Mouse (Mus musculus) midbrain, embryonic 14.5 days (tissue): ENCODE measurements around the gene Ccnd3. TPM values are rescaled to one million over a fixed set of nuclear protein-coding genes. Genes with fewer than 3 reads are reported as not detected.

Source experiments
- ATAC-seq: fragments of 200-750 bp; cut with Nextera tagmentation; 2 replicates; pipeline ENCODE4 v1.8.0; 2017; ENCODE audit warnings: moderate number of reproducible peaks, moderate library complexity; ENCODE audit not compliant: low FRiP score, low TSS enrichment
- DNase-seq: peaks from one replicate; pipeline ENCODE4 v3.0.0-alpha.2; 2015
- H3K27ac ChIP-seq: fragments of 300-500 bp; sonication (generic); replicated peaks from 2 replicates; pipeline ENCODE4 v1.5.1; 2014; ENCODE audit warnings: mild to moderate bottlenecking, low read depth, low read length, moderate library complexity
- H3K27me3 ChIP-seq: fragments of 300-500 bp; sonication (generic); 2 replicates; pipeline ENCODE4 v1.6.1; 2014; ENCODE audit warnings: low read length, control low read depth, mixed read lengths; ENCODE audit not compliant: control insufficient read depth, insufficient read depth
- H3K36me3 ChIP-seq: fragments of 300-500 bp; sonication (generic); 2 replicates; pipeline ENCODE4 v1.6.1; 2014; ENCODE audit warnings: low read length, control low read depth; ENCODE audit not compliant: control insufficient read depth, insufficient read depth
- H3K4me1 ChIP-seq: fragments of 300-500 bp; sonication (generic); 2 replicates; pipeline ENCODE4 v1.6.1; 2014; ENCODE audit warnings: mild to moderate bottlenecking, antibody characterized with exemption, low read length, control low read depth; ENCODE audit not compliant: control insufficient read depth, insufficient read depth
- H3K4me2 ChIP-seq: fragments of 300-500 bp; sonication (generic); 2 replicates; pipeline ENCODE4 v1.6.1; 2014; ENCODE audit warnings: mild to moderate bottlenecking, low read length, moderate library complexity
- H3K4me3 ChIP-seq: fragments of 300-500 bp; sonication (generic); replicated peaks from 2 replicates; pipeline ENCODE4 v1.5.1; 2014; ENCODE audit warnings: low read depth, low read length
- H3K9ac ChIP-seq: fragments of 300-500 bp; sonication (generic); replicated peaks from 2 replicates; pipeline ENCODE4 v1.6.1; 2014; ENCODE audit warnings: mild to moderate bottlenecking, low read length, moderate library complexity
- H3K9me3 ChIP-seq: fragments of 300-500 bp; sonication (generic); 2 replicates; pipeline ENCODE4 v1.6.1; 2016; ENCODE audit warnings: low read length, control low read depth, mixed read lengths; ENCODE audit not compliant: control insufficient read depth
- WGBS: fragments of 180-500 bp; shearing (Covaris S2); extraction: QIAGEN DNeasy Blood & Tissue Kit; methylation state at CpG from one replicate; pipeline ENCODE4 v1.1.7; 2014; 5-methylcytosine and 5-hydroxymethylcytosine counted together
- polyA plus RNA-seq: library from polyadenylated mRNA; unstranded; fragments of >200 nt; fragmentation: Nextera tagmentation; extraction: Ambion mirVana; gene quantifications from 2 replicates; pipeline ENCODE4 v1.2.1, GENCODE M21; 2014

The Ccnd3 gene
- polyA plus RNA-seq, 1 experiment from 2014 or later, result 67.3 TPM

DNA sequence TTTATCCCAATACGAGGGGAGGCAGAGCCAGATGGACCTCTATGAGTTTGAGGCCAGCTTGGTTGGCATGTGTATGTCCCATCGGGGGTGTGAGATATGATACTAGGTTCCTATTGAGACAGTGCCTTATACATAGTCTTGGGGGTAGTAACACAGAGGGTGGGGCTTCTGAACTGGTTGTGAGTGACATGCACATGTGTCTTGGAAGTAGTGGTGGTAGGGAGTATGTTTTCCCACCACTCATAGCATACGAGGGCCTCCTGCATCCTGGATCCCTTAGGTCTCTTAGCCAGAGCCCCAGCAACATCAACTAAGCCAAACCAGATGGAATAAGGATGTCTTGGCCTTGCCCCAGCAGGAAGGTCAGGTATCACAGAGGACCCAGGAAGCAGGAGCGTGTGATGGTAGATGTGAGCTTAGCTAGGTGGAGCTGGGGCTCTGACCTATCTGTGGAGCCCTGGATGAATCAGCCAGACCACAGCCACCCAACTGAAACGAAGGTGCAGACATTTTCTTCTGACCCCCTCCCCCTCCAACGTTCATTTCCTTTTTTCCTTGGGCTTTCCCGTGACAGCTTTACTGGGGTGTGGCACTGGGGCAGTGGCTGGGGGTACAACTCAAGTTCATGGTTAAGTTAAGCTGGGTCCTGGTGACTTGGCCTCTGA is 10.5 kb downstream of the Ccnd3 start:
- Histone ChIP-seq H3K36me3 (no peaks in the 10 kb centered on the region), H3K9me3 (no peaks in the 10 kb centered on the region), H3K9ac (no peak overlapping the region), H3K4me1 (no peaks in the 10 kb centered on the region), H3K27me3 (no peaks in the 10 kb centered on the region), H3K27ac (no peak overlapping the region), H3K4me2 (no peak overlapping the region), H3K4me3 (no peak overlapping the region)
- DNase-seq, result no peak
- no peak for ATAC-seq
- 87% methylated on average over 7 of the region's 7 CpGs for WGBS

DNA sequence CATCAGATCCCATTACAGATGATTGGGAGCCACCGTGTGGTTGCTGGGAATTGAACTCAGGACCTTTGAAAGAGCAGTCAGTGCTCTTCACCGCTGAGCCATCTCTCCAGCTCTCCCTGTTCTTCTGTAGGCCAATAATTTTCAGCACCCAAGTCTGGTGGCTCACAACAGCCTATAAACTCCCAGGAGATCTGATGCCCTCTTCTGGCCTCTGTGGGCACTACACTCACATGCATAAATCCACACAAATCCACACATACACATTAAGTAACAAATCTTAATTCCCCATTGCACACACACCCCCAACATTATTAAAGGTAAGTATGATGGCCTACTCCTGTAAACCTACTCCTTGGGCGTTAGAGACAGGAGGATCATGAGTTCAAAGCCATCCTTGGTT is 11.4 kb downstream of the Ccnd3 start:
- Histone ChIP-seq H3K27me3 (no peaks in the 10 kb centered on the region), H3K4me3 (no peak overlapping the region), H3K36me3 (no peaks in the 10 kb centered on the region), H3K9me3 (no peaks in the 10 kb centered on the region), H3K4me1 (0 out of 2 replicates have a peak, but pooled peaks cover under 1% of the 10 kb centered on the region), H3K9ac (no peak overlapping the region), H3K27ac (no peak overlapping the region), H3K4me2 (no peak overlapping the region)
- 98% methylated on average over 3 of the region's 3 CpGs for WGBS
- ATAC-seq, result no peak
- no peak for DNase-seq

DNA sequence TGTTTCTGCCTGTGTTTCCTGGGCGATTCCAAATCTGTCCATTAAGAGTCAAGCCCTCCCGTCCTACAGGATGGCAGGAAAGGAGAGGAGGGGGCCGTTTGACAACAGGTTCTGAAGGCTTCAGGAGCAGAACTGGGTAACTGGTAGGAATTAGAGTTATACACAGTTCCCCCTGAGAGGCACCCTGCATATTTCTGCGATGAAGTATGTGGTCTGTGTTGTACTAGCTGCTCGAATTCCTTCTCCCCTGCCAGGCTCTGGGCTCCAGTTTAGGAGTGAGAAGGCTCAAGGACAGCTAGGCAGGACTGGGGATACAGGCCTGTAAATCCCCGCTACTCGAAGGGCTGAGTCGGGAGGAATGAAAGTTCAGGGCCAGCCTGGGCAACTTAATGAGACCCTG is 13.4 kb downstream of the Ccnd3 start:
- H3K36me3 ChIP-seq, result no peaks in the 10 kb centered on the region
- H3K27ac ChIP-seq, result no peak overlapping the region; the same call in 1 of the 2 replicates
- ATAC-seq, result no peak
- no peak overlapping the region; the same call in 1 of the 2 replicates for H3K9ac ChIP-seq
- H3K9me3 ChIP-seq, result no peaks in the 10 kb centered on the region
- peaks cover 17% of the 10 kb centered on the region for H3K4me1 ChIP-seq
- H3K27me3 ChIP-seq, result no peaks in the 10 kb centered on the region
- 37% methylated on average over 8 of the region's 8 CpGs for WGBS
- no peak overlapping the region for H3K4me2 ChIP-seq
- H3K4me3 ChIP-seq, result no peak overlapping the region
- DNase-seq, result no peak

DNA sequence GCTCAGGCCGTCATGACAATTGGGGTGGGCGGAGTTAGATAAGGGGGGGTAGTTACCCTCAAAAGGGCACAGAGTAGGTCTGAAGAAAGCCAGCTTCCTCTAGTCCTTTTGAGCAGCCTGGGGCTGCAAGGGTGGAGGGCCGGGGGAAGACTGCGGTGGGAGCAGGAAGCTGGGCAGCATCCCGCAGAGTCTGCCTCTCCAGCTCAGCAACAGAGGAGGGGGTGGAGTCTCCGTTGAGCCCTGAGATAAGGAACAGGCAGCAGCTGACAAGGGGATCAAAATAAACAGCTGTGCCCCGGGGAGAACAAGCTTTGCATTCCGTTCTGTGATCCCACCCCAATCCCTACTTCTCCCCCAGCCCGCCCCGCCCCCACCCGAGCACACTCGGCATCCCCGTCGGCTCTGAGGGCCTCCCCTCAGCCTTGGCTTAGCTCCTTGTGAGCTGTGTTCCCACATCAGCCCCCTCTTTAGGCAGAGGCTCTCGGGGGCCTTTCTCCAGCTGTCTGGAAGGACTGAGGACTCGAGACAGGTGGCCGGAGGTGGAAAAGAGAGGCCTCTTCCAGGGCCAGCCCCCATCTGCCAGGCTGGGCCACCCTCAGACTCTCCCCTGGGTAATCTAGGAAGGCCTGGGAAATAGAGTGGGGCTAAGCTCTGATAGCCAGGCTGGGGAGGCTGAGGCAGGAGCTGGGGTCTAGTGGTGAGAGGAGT is 16.9 kb downstream of the Ccnd3 start:
- no peaks in the 10 kb centered on the region for H3K36me3 ChIP-seq
- peak overlapping the region; percentile 42 for H3K4me2 ChIP-seq
- H3K9me3 ChIP-seq, result no peaks in the 10 kb centered on the region
- H3K27me3 ChIP-seq, result no peaks in the 10 kb centered on the region
- peaks cover 20% of the 10 kb centered on the region for H3K4me1 ChIP-seq
- 2% methylated on average over 17 of the region's 17 CpGs for WGBS
- H3K4me3 ChIP-seq, result peak overlapping the region; percentile 12; the same call in 1 of the 2 replicates
- DNase-seq (peak; percentile 84), ATAC-seq (peak; percentile 90)
- peak overlapping the region; percentile 31; the same call in 1 of the 2 replicates for H3K9ac ChIP-seq
- peak overlapping the region; percentile 91 for H3K27ac ChIP-seq

DNA sequence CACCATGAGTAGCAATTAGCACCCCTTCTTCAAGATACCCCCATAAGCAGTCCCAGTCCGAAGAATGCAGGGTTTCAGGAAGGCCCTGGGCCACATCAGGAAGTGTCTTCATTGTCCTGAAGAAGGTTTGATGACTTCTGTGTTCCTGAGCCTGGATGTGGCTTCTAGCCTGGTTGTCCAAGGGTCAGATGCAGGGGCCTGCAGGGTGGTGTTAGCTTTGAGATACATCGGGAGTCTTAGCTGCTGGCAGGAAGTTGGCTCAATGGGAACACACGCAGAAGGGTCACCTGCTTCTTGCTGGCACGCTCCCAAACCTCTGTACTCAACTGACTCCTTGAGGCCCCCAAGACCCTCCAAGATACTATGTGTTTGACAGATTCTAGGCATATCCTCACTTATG is 17.7 kb downstream of the Ccnd3 start:
- Histone ChIP-seq H3K36me3 (no peaks in the 10 kb centered on the region), H3K9ac (no peak overlapping the region), H3K4me1 (peaks cover 20% of the 10 kb centered on the region), H3K27ac (peak overlapping the region; percentile 91), H3K4me3 (no peak overlapping the region), H3K27me3 (no peaks in the 10 kb centered on the region), H3K4me2 (no peak overlapping the region), H3K9me3 (no peaks in the 10 kb centered on the region)
- ATAC-seq, result no peak
- 73% methylated on average over 4 of the region's 4 CpGs for WGBS
- no peak for DNase-seq

DNA sequence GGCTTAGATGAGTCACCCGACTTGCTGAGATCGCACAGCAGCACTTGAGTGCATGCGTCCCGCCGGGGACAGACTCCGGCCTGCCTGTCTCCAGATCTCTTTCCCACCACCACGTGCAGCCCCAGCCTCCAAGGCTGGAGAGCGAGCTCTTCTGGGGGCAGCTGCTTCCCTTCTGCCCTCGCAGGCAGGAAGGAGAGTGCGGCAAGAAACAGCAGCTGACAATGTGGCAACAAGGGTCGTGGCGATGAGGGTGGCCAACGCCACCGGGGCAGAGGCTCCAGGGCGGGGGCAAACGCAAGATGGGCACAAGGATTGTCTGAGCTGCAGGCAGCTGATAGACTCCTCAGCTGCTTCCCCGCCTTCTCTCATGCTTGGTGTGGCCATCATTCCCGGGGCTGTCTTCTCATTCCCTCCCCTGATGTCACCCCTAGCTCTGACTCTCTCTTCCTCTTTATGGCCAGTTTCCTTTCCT is 18.4 kb downstream of the Ccnd3 start:
- no peaks in the 10 kb centered on the region for H3K36me3 ChIP-seq
- DNase-seq, result peak; percentile 18

DNA sequence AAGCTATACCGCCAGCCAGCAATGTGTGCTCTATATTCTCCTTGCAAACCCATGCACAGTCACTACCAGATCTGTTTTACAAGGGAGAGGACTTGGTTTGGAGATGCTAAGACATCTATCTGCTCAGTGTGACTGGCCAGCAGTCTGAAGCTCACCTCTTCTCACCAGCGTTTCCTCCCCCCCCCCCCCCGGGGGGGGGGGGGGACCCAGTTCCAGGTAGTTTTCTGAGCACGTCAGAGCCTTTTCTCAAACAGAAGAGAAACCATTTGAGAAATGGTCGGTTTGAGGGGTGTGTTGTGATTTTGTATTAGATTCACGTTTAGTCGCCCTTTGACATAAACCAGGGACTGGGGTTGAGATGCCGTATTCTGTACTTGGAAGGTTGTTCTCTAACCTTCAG is 19.2 kb downstream of the Ccnd3 start:
- Histone ChIP-seq H3K9me3 (no peaks in the 10 kb centered on the region), H3K4me3 (no peak overlapping the region), H3K4me2 (no peak overlapping the region), H3K36me3 (no peaks in the 10 kb centered on the region), H3K9ac (no peak overlapping the region), H3K4me1 (peaks cover 20% of the 10 kb centered on the region), H3K27ac (no peak overlapping the region), H3K27me3 (no peaks in the 10 kb centered on the region)
- no peak for ATAC-seq
- no peak for DNase-seq
- 74% methylated on average over 8 of the region's 8 CpGs for WGBS

More for the DNA sequence above, 18.4 kb downstream of the Ccnd3 start:
- Histone ChIP-seq H3K4me1 (peaks cover 20% of the 10 kb centered on the region), H3K4me2 (no peak overlapping the region), H3K9ac (0 out of 2 replicates have a peak overlapping the region, but pooled peaks have one; percentile 12), H3K4me3 (no peak overlapping the region), H3K27me3 (no peaks in the 10 kb centered on the region), H3K9me3 (no peaks in the 10 kb centered on the region), H3K27ac (peak overlapping the region; percentile 91)
- ATAC-seq, result no peak
- 58% methylated on average over 18 of the region's 18 CpGs for WGBS

DNA sequence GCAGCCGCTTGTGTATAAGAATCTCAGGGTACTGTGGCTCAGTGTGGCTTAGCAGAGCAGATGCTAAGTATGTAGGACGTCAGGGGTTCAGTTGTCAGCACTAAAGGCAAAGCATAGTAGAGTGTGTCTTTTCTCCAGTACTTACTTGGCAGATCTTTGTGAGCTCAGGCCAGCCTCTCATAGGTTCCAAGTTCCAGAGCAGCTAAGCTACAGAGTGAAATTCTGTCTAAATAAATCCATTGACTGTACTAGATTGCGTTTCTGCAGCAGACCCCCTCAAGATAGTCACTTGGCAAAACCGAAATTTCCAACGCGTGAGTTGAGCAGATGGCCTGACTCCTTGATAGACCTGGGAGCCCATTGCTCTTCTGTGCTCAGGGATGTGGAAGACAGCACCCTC is 20.1 kb downstream of the Ccnd3 start:
- DNase-seq (no peak), ATAC-seq (no peak)
- no peak overlapping the region for H3K4me3 ChIP-seq
- 93% methylated on average over 6 of the region's 6 CpGs for WGBS
- H3K27me3 ChIP-seq, result no peaks in the 10 kb centered on the region
- no peak overlapping the region for H3K4me2 ChIP-seq
- no peaks in the 10 kb centered on the region for H3K36me3 ChIP-seq
- no peak overlapping the region for H3K27ac ChIP-seq
- no peaks in the 10 kb centered on the region for H3K9me3 ChIP-seq
- no peak overlapping the region for H3K9ac ChIP-seq
- peaks cover 20% of the 10 kb centered on the region for H3K4me1 ChIP-seq
